Mouse (Mus musculus): ENCODE measurements around the gene Boc.

DNA sequence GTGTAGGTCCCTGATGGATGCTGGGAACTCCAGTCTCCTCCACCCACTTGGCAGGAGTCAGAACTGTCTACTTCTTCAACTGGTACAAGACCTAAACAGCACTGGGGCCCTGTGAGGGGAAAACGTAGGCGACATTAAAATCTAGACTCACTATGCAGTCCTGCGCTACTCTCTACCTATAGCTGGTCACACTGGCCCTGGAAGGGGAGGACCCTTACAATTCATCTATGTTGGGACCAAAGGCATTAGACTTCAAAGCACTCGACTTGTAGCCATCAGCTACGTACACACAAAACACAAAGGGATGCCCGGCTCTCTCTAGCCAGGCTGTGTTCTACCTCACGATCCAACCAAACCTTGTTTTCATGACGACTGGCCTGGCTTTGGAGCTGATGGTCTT is 73.0 kb downstream of the Boc start:
- TF ChIP-seq POLR2A (IDR thresholded peaks at IDR 0.05; ENCODE audit: insufficient read depth, low read length) (no peak), CTCF (IDR thresholded peaks at IDR 0.05; ENCODE audit: low read depth, low read length) (no peak)

Measured in ES-Bruce4 (cell line).